10 mouse cellular contexts compared by ENCODE assay signal in genomic region chr4:139197453-139197852, GRCm38 (mm10). TPM values are rescaled to one million over a fixed set of nuclear protein-coding genes. Genes with fewer than 3 reads are reported as not detected.
DNase-seq lines count a peak whose midpoint lies in the region; ATAC-seq and TF ChIP-seq lines count a peak whose summit lies in the region.
"Had no signal": no experiment of that assay in that cellular context is flagged by ENCODE, and none has a peak within 500 bp of the region (broad histone marks: within the 10 kb centered on the region; RNA-seq: fewer than 3 reads in every experiment).

No protein-coding gene starts in this region.

- H3K36me3 ChIP-seq in embryonic facial prominence, embryonic 13.5 days: peaks cover 26% of the 10 kb centered on the region
- peaks cover 59% of the 10 kb centered on the region for H3K36me3 ChIP-seq in embryonic facial prominence, embryonic 10.5 days (replicated peaks)
- H3K36me3 ChIP-seq in limb, embryonic 15.5 days: peaks cover 10% of the 10 kb centered on the region
- 0 out of 2 replicates have a peak, but pooled peaks cover 6% of the 10 kb centered on the region for H3K36me3 ChIP-seq in small intestine, adult 2 months (ENCODE audit: control insufficient read depth, insufficient read depth, low read length)

- WGBS in embryonic facial prominence, embryonic 13.5 days: 73% methylated on average over 5 of the region's 5 CpGs
- WGBS in embryonic facial prominence, embryonic 10.5 days: 83% methylated on average over 5 of the region's 5 CpGs
- WGBS in limb, embryonic 15.5 days: 72% methylated on average over 5 of the region's 5 CpGs
- 9% methylated on average over 5 of the region's 5 CpGs for WGBS in small intestine, adult 2 months

- DNase-seq in embryonic facial prominence, embryonic 10.5 days (ENCODE audit: low spot score): no peak
- DNase-seq in lung, adult 18-20 months: peak; percentile 64 to 70
- no peak for DNase-seq in lung, postnatal 10 days
- no peak for DNase-seq in ovary, postnatal 36 days (ENCODE audit: low spot score)
- DNase-seq in embryo, embryonic 11 days: no peak
- DNase-seq: midbrain, embryonic 14.5 days had no signal

- TF ChIP-seq CTCF in small intestine, adult 2 months (IDR thresholded peaks at IDR 0.05; ENCODE audit: extremely low read depth, insufficient read length, insufficient replicate concordance, low read depth, low read length): no peak

- no peaks in the 10 kb centered on the region for H3K9me3 ChIP-seq in embryonic facial prominence, embryonic 13.5 days
- no peaks in the 10 kb centered on the region for H3K9me3 ChIP-seq in embryonic facial prominence, embryonic 10.5 days
- H3K9me3 ChIP-seq in limb, embryonic 15.5 days: no peaks in the 10 kb centered on the region
- H3K9me3 ChIP-seq: forebrain, embryonic 12.5 days had no signal

- no peak overlapping the region for H3K4me3 ChIP-seq in embryonic facial prominence, embryonic 13.5 days
- H3K4me3 ChIP-seq in embryonic facial prominence, embryonic 10.5 days: no peak overlapping the region
- no peak overlapping the region for H3K4me3 ChIP-seq in limb, embryonic 15.5 days
- H3K4me3 ChIP-seq in small intestine, adult 2 months (ENCODE audit: low read depth, low read length): no peak overlapping the region
- H3K4me3 ChIP-seq: forebrain, embryonic 12.5 days had no signal

- H3K27me3 ChIP-seq in embryonic facial prominence, embryonic 13.5 days: no peaks in the 10 kb centered on the region
- H3K27me3 ChIP-seq in embryonic facial prominence, embryonic 10.5 days (replicated peaks; ENCODE audit: low read depth, poor library complexity, severe bottlenecking): no peaks in the 10 kb centered on the region
- H3K27me3 ChIP-seq in limb, embryonic 15.5 days: no peaks in the 10 kb centered on the region
- H3K27me3 ChIP-seq in small intestine, adult 2 months (ENCODE audit: control insufficient read depth, insufficient read depth, low read length): no peaks in the 10 kb centered on the region
- H3K27me3 ChIP-seq: forebrain, embryonic 12.5 days had no signal

- no peak overlapping the region for H3K4me2 ChIP-seq in embryonic facial prominence, embryonic 13.5 days
- no peak overlapping the region for H3K4me2 ChIP-seq in limb, embryonic 15.5 days
- H3K4me2 ChIP-seq: forebrain, embryonic 12.5 days had no signal

- peaks cover 50% of the 10 kb centered on the region for H3K4me1 ChIP-seq in embryonic facial prominence, embryonic 13.5 days
- H3K4me1 ChIP-seq in embryonic facial prominence, embryonic 10.5 days: peaks cover 60% of the 10 kb centered on the region
- peaks cover 46% of the 10 kb centered on the region for H3K4me1 ChIP-seq in limb, embryonic 15.5 days
- peaks cover 59% of the 10 kb centered on the region for H3K4me1 ChIP-seq in small intestine, adult 2 months (ENCODE audit: control insufficient read depth, insufficient read depth, insufficient read length, low read length)

- no peak for ATAC-seq in embryonic facial prominence, embryonic 13.5 days (ENCODE audit: insufficient number of reproducible peaks, insufficient read depth, low FRiP score, low TSS enrichment, low read depth)
- ATAC-seq in limb, embryonic 15.5 days (ENCODE audit: insufficient number of reproducible peaks, low FRiP score, low TSS enrichment, low read depth): no peak

- no peak for TF ChIP-seq POLR2A in small intestine, adult 2 months (IDR thresholded peaks at IDR 0.05; ENCODE audit: low read depth, low read length)

- no peak overlapping the region for H3K9ac ChIP-seq in embryonic facial prominence, embryonic 13.5 days
- H3K9ac ChIP-seq in limb, embryonic 15.5 days: no peak overlapping the region
- H3K9ac ChIP-seq: forebrain, embryonic 12.5 days had no signal

- H3K27ac ChIP-seq in embryonic facial prominence, embryonic 13.5 days: peak overlapping the region; percentile 55; the same call in 1 of the 2 replicates
- no peak overlapping the region for H3K27ac ChIP-seq in embryonic facial prominence, embryonic 10.5 days (replicated peaks)
- 0 out of 2 replicates have a peak overlapping the region, but pooled peaks have one; percentile 33 for H3K27ac ChIP-seq in limb, embryonic 15.5 days
- H3K27ac ChIP-seq in small intestine, adult 2 months (ENCODE audit: insufficient read depth, low read depth, low read length): peak overlapping the region; percentile 88
- H3K27ac ChIP-seq: forebrain, embryonic 12.5 days had no signal

RNA-seq across cellular contexts. Expression of gene Capzb, which starts 4.8 kb away (rescaled TPM):
- 396 and 424 TPM in 2 replicates for polyA plus RNA-seq in embryonic facial prominence, embryonic 13.5 days (2015; fragmentation: Nextera tagmentation; extraction: Ambion mirVana)
- polyA plus RNA-seq in embryonic facial prominence, embryonic 10.5 days (2016; fragmentation: Nextera tagmentation; extraction: Ambion mirVana): 388 and 409 TPM in 2 replicates
- polyA plus RNA-seq in limb, embryonic 15.5 days (2015; fragmentation: Nextera tagmentation; extraction: Ambion mirVana): 399 and 425 TPM in 2 replicates
- polyA plus RNA-seq in small intestine, adult 2 months (2012; rRNA removed): 159 and 390 TPM in 2 replicates

Comparison
In these comparisons a context has a peak if more than half of its experiments do, and no peak if none do; other contexts are left out.
1. DNase-seq: peak in lung, adult 18-20 months (2 of 2); none in embryonic facial prominence, embryonic 10.5 days (single experiment), lung, postnatal 10 days (single experiment), ovary, postnatal 36 days (single experiment) and embryo, embryonic 11 days (single experiment).